Mouse (Mus musculus) lung, postnatal 0 days (tissue): ENCODE data around the gene Cpm.
"Not testable (repeated sequence)": the region's sequence is repeated elsewhere in the genome, so short reads cannot be mapped to it uniquely, and the experiment has no call there.

Experiments used
- CTCF ChIP-seq: IDR thresholded peaks from 2 replicates; pipeline ENCODE4 v1.5.1; 2016; ENCODE audit warnings: antibody characterized with exemption, mild to moderate bottlenecking
- EP300 ChIP-seq: IDR thresholded peaks from 2 replicates; pipeline ENCODE4 v1.6.1; 2016; ENCODE audit warnings: antibody characterized with exemption, mild to moderate bottlenecking, control low read depth

GRCm38 (mm10) chr10:117588416-117589143 is 40.7 kb upstream of the Cpm start:
- TF ChIP-seq CTCF, EP300: not testable (repeated sequence)
